Mouse (Mus musculus): ENCODE measurements around the gene Gimap4. TPM values are rescaled to one million over a fixed set of nuclear protein-coding genes. Genes with fewer than 3 reads are reported as not detected.

Gimap4 gene
- polyA plus RNA-seq, 1 experiment from 2014 or later: 5.9 TPM

- WGBS: 60% methylated on average over 8 of the region's 8 CpGs
- H3K4me3 ChIP-seq: no peak overlapping the region
- no peaks in the 10 kb centered on the region for H3K36me3 ChIP-seq (replicated peaks)
- no peaks in the 10 kb centered on the region for H3K4me1 ChIP-seq
- H3K9me3 ChIP-seq: no peaks in the 10 kb centered on the region
- DNase-seq (ENCODE audit: extremely low spot score, low spot score): no peak
- H3K27me3 ChIP-seq (ENCODE audit: poor library complexity, severe bottlenecking): no peaks in the 10 kb centered on the region
- H3K27ac ChIP-seq: no peak overlapping the region
Measured at GRCm38 (mm10) chr6:48732864-48733304, 48.5 kb downstream of the Gimap4 start.

- Histone ChIP-seq H3K4me1 (no peaks in the 10 kb centered on the region), H3K9me3 (no peaks in the 10 kb centered on the region), H3K27ac (no peak overlapping the region), H3K27me3 (ENCODE audit: poor library complexity, severe bottlenecking) (no peaks in the 10 kb centered on the region), H3K36me3 (replicated peaks) (no peaks in the 10 kb centered on the region), H3K4me3 (no peak overlapping the region)
- no peak for DNase-seq (ENCODE audit: extremely low spot score, low spot score)
- 81% methylated on average over 1 of the region's 1 CpGs for WGBS
Measured at GRCm38 (mm10) chr6:48733660-48734059, 49.3 kb downstream of the Gimap4 start.

GRCm38 (mm10) chr6:48737053-48737452 lies 52.7 kb downstream of the Gimap4 start:
- Histone ChIP-seq H3K27ac (no peak overlapping the region), H3K27me3 (ENCODE audit: poor library complexity, severe bottlenecking) (peaks cover 20% of the 10 kb centered on the region), H3K36me3 (replicated peaks) (no peaks in the 10 kb centered on the region), H3K9me3 (no peaks in the 10 kb centered on the region), H3K4me3 (no peak overlapping the region), H3K4me1 (peaks cover 14% of the 10 kb centered on the region)
- no peak for DNase-seq (ENCODE audit: extremely low spot score, low spot score)
- WGBS: 87% methylated on average over 2 of the region's 2 CpGs

GRCm38 (mm10) chr6:48737688-48738087 lies 53.3 kb downstream of the Gimap4 start:
- peaks cover 26% of the 10 kb centered on the region for H3K27me3 ChIP-seq (ENCODE audit: poor library complexity, severe bottlenecking)
- H3K36me3 ChIP-seq (replicated peaks): no peaks in the 10 kb centered on the region
- 89% methylated on average over 5 of the region's 5 CpGs for WGBS
- no peak for DNase-seq (ENCODE audit: extremely low spot score, low spot score)
- H3K4me1 ChIP-seq: peaks cover 20% of the 10 kb centered on the region
- no peak overlapping the region for H3K4me3 ChIP-seq
- no peaks in the 10 kb centered on the region for H3K9me3 ChIP-seq
- H3K27ac ChIP-seq: no peak overlapping the region

- WGBS: 86% methylated on average over 15 of the region's 15 CpGs
Measured at GRCm38 (mm10) chr6:48738961-48739779, 54.8 kb downstream of the Gimap4 start, which contains the start of gene Gimap1. Gene Gimap1 (plus strand): TSS chr6:48739054.

GRCm38 (mm10) chr6:48739780-48740055 lies 55.4 kb downstream of the Gimap4 start:
- Histone ChIP-seq H3K9me3 (no peaks in the 10 kb centered on the region), H3K36me3 (replicated peaks) (no peaks in the 10 kb centered on the region), H3K4me3 (no peak overlapping the region), H3K4me1 (peaks cover 25% of the 10 kb centered on the region), H3K27me3 (ENCODE audit: poor library complexity, severe bottlenecking) (peaks cover 44% of the 10 kb centered on the region), H3K27ac (no peak overlapping the region)
- 97% methylated on average over 3 of the region's 3 CpGs for WGBS
- no peak for DNase-seq (ENCODE audit: extremely low spot score, low spot score)

More at GRCm38 (mm10) chr6:48738961-48739779, 54.8 kb downstream of the Gimap4 start, which contains the start of gene Gimap1:
- no peak within 1 kb of the TSS for H3K4me3 ChIP-seq
- peaks cover 25% of the 10 kb centered on the region for H3K4me1 ChIP-seq
- no peak within 1 kb of the TSS for H3K27ac ChIP-seq
- peaks cover 41% of the 10 kb centered on the region for H3K27me3 ChIP-seq (ENCODE audit: poor library complexity, severe bottlenecking)
- no peaks in the 10 kb centered on the region for H3K36me3 ChIP-seq (replicated peaks)
- DNase-seq (ENCODE audit: extremely low spot score, low spot score): no peak
- no peaks in the 10 kb centered on the region for H3K9me3 ChIP-seq

DNA sequence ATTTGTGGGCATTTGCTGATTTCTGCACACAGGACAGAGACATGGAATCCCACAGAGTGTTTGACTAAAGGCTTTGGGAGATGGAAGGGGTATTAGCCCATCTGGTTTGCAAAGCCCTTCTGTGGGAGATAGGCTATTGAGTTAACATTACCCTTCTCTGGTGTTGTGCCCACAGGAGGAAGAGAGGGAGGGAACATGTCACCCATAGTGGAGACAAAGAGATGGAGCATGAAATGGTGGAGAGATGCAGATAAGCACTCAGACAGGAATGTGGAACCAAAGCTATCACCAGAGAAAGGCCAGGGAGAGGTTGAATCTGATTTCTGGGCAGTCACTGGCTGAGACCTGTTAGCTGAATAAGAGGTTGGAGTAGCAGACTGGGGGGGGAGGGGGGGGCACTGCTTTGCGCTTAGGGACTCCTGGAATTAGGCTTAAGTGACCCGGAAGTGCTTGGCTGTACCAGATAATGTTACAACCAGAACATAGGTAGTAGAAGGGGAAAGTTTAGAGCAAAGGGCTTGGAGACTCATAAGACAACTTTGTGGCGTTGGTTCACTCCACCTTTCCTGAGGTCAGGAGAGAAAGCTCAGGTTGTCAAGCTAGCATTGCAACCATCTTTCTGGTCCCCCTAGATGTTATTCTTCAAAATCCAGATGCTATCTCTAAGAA lies 56.3 kb downstream of the Gimap4 start:
- 68% methylated on average over 3 of the region's 3 CpGs for WGBS
- H3K36me3 ChIP-seq (replicated peaks): no peaks in the 10 kb centered on the region
- H3K4me3 ChIP-seq: no peak overlapping the region
- peaks cover 45% of the 10 kb centered on the region for H3K27me3 ChIP-seq (ENCODE audit: poor library complexity, severe bottlenecking)
- DNase-seq (ENCODE audit: extremely low spot score, low spot score): no peak
- no peak overlapping the region for H3K27ac ChIP-seq
- peaks cover 25% of the 10 kb centered on the region for H3K4me1 ChIP-seq
- H3K9me3 ChIP-seq: no peaks in the 10 kb centered on the region

DNA sequence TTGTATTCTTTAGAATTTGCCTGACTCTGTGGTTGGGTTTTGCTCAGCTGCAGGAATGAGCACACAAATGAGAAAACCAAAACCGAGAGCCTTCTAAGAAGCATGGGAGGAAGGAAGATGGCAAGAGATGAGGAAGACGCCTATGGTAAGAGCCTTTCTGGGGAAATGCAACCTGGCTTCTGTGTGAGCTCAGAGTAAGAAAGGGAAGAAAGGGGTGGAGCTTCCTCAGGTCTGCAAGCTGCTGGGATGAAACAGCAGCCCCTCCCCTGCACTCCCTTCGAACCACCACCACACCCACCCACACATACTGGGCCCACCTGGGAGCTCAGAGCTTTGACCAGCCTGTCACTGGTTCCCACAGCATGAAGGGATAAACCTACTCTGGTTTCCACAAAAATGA lies 56.9 kb downstream of the Gimap4 start:
- H3K4me3 ChIP-seq: no peak overlapping the region
- WGBS: 36% methylated on average over 3 of the region's 3 CpGs
- peaks cover 27% of the 10 kb centered on the region for H3K4me1 ChIP-seq
- H3K27me3 ChIP-seq (ENCODE audit: poor library complexity, severe bottlenecking): peaks cover 51% of the 10 kb centered on the region
- no peak for DNase-seq (ENCODE audit: extremely low spot score, low spot score)
- no peaks in the 10 kb centered on the region for H3K9me3 ChIP-seq
- H3K27ac ChIP-seq: no peak overlapping the region
- no peaks in the 10 kb centered on the region for H3K36me3 ChIP-seq (replicated peaks)

Other genes with a start within 250 kb of the Gimap4 start
- gene Zfp467, start 238.7 kb upstream of the Gimap4 start, polyA plus RNA-seq (2016; fragmentation: Nextera tagmentation; extraction: Ambion mirVana): 12.9 and 13.1 TPM in 2 replicates
- 0.15 and 0.19 TPM in 2 replicates for gene Sspo, start 236.3 kb upstream of the Gimap4 start, polyA plus RNA-seq (2016; fragmentation: Nextera tagmentation; extraction: Ambion mirVana)
- gene Atp6v0e2, start 146.9 kb upstream of the Gimap4 start, polyA plus RNA-seq (2016; fragmentation: Nextera tagmentation; extraction: Ambion mirVana): 43.4 and 44.0 TPM in 2 replicates
- gene Lrrc61, start 129.8 kb upstream of the Gimap4 start, polyA plus RNA-seq (2016; fragmentation: Nextera tagmentation; extraction: Ambion mirVana): 15.2 and 16.5 TPM in 2 replicates
- 0.30 and 0.41 TPM in 2 replicates for gene Rarres2, start 111.8 kb upstream of the Gimap4 start, polyA plus RNA-seq (2016; fragmentation: Nextera tagmentation; extraction: Ambion mirVana)
- gene Gm45021, start 94.9 kb upstream of the Gimap4 start, polyA plus RNA-seq (2016; fragmentation: Nextera tagmentation; extraction: Ambion mirVana): not detected in 2 replicates
- 53.1 and 56.8 TPM in 2 replicates for gene Repin1, start 90.7 kb upstream of the Gimap4 start, polyA plus RNA-seq (2016; fragmentation: Nextera tagmentation; extraction: Ambion mirVana)
- gene Gm44965, start 90.6 kb upstream of the Gimap4 start, polyA plus RNA-seq (2016; fragmentation: Nextera tagmentation; extraction: Ambion mirVana): 1.2 and 2.3 TPM in 2 replicates
- 8.8 and 11.1 TPM in 2 replicates for gene Zfp775, start 82.5 kb upstream of the Gimap4 start, polyA plus RNA-seq (2016; fragmentation: Nextera tagmentation; extraction: Ambion mirVana)
- 0.46 and 0.83 TPM in 2 replicates for gene AI854703, start 57.8 kb upstream of the Gimap4 start, polyA plus RNA-seq (2016; fragmentation: Nextera tagmentation; extraction: Ambion mirVana)
- 0.31 and 0.33 TPM in 2 replicates for gene Gimap8, start 37.3 kb upstream of the Gimap4 start, polyA plus RNA-seq (2016; fragmentation: Nextera tagmentation; extraction: Ambion mirVana)
- 4.0 TPM in 2 replicates for gene Gimap9, start 8.4 kb upstream of the Gimap4 start, polyA plus RNA-seq (2016; fragmentation: Nextera tagmentation; extraction: Ambion mirVana)
- gene Gimap6, start 23.7 kb downstream of the Gimap4 start, polyA plus RNA-seq (2016; fragmentation: Nextera tagmentation; extraction: Ambion mirVana): 8.4 and 9.7 TPM in 2 replicates
- gene Gm28053, start 34.1 kb downstream of the Gimap4 start, polyA plus RNA-seq (2016; fragmentation: Nextera tagmentation; extraction: Ambion mirVana): not detected in 2 replicates
- not detected in 2 replicates for gene Gimap7, start 34.1 kb downstream of the Gimap4 start, polyA plus RNA-seq (2016; fragmentation: Nextera tagmentation; extraction: Ambion mirVana)
- gene Gimap1, start 54.5 kb downstream of the Gimap4 start, polyA plus RNA-seq (2016; fragmentation: Nextera tagmentation; extraction: Ambion mirVana): 5.9 and 6.1 TPM in 2 replicates
- gene Gimap5, start 61.6 kb downstream of the Gimap4 start, polyA plus RNA-seq (2016; fragmentation: Nextera tagmentation; extraction: Ambion mirVana): 0.62 and 1.0 TPM in 2 replicates
- not detected in 2 replicates for gene Gimap3, start 86.3 kb downstream of the Gimap4 start, polyA plus RNA-seq (2016; fragmentation: Nextera tagmentation; extraction: Ambion mirVana)
- gene Tmem176a, start 156.4 kb downstream of the Gimap4 start, polyA plus RNA-seq (2016; fragmentation: Nextera tagmentation; extraction: Ambion mirVana): 7.4 and 10.3 TPM in 2 replicates
- 19.8 and 25.4 TPM in 2 replicates for gene Tmem176b, start 156.9 kb downstream of the Gimap4 start, polyA plus RNA-seq (2016; fragmentation: Nextera tagmentation; extraction: Ambion mirVana)
- gene Aoc1, start 188.3 kb downstream of the Gimap4 start, polyA plus RNA-seq (2016; fragmentation: Nextera tagmentation; extraction: Ambion mirVana): 0.05 TPM in 1 of 2 replicates, not detected in the other
- gene 1600015I10Rik, start 245.3 kb downstream of the Gimap4 start, polyA plus RNA-seq (2016; fragmentation: Nextera tagmentation; extraction: Ambion mirVana): not detected in 2 replicates

Measured in forebrain, embryonic 10.5 days (tissue).